Mouse (Mus musculus) liver, embryonic 14.5 days (tissue): ENCODE data around the gene C9orf72. TPM values are rescaled to one million over a fixed set of nuclear protein-coding genes. Genes with fewer than 3 reads are reported as not detected.
A peak's percentile ranks its signal among the peaks of the same experiment; 100 is the strongest.

Experiments
- ATAC-seq: fragments of 200-750 bp; cut with Nextera tagmentation; 2 replicates; pipeline ENCODE4 v1.8.0; 2017; ENCODE audit warnings: moderate number of reproducible peaks, mild to moderate bottlenecking, moderate library complexity; ENCODE audit not compliant: insufficient read depth
- DNase-seq, 3 experiments: peaks; one replicate each; pipeline ENCODE4 v3.0.0-alpha.2; 2012 to 2013; ENCODE audit warnings: low read depth in 3 of 3, low spot score in 3 of 3
- H3K27ac ChIP-seq: fragments of 300-500 bp; sonication (generic); 2 replicates; pipeline ENCODE4 v1.5.1; 2014; ENCODE audit warnings: moderate library complexity, mild to moderate bottlenecking, control low read depth, inconsistent platforms
- H3K27me3 ChIP-seq: fragments of 300-500 bp; sonication (generic); 2 replicates; pipeline ENCODE4 v1.6.1; 2014; ENCODE audit warnings: mild to moderate bottlenecking, low read length, moderate library complexity; ENCODE audit not compliant: control insufficient read depth, insufficient read depth
- H3K36me3 ChIP-seq: fragments of 300-500 bp; sonication (generic); replicated peaks from 2 replicates; pipeline ENCODE4 v1.6.1; 2014; ENCODE audit warnings: low read depth; ENCODE audit not compliant: control insufficient read depth, insufficient read depth
- H3K4me1 ChIP-seq, 2 experiments: fragments of 200-500 bp in 1 of 2; fragments of 300-500 bp in 1 of 2; sonication (generic) in 1 of 2; replicated peaks; 2 replicates each; pipeline ENCODE4 v1.6.1; 2012 to 2014; ENCODE audit warnings: antibody characterized with exemption in 1 of 2, inconsistent platforms in 1 of 2, low read length in 1 of 2; ENCODE audit not compliant: control insufficient read depth in 2 of 2, insufficient read depth in 2 of 2
- H3K4me2 ChIP-seq: fragments of 300-500 bp; sonication (generic); 2 replicates; pipeline ENCODE4 v1.6.1; 2014; ENCODE audit warnings: low read depth, mild to moderate bottlenecking, control low read depth, moderate library complexity
- H3K4me3 ChIP-seq, 2 experiments: fragments of 200-500 bp in 1 of 2; fragments of 300-500 bp in 1 of 2; sonication (generic) in 1 of 2; 2 replicates each; pipeline ENCODE4 v1.5.1; 2012 to 2014; ENCODE audit warnings: low read depth in 2 of 2, low read length in 2 of 2, mild to moderate bottlenecking in 2 of 2, control low read depth in 1 of 2, inconsistent platforms in 1 of 2, moderate library complexity in 1 of 2; ENCODE audit not compliant: insufficient read depth in 1 of 2
- H3K9ac ChIP-seq: fragments of 300-500 bp; sonication (generic); replicated peaks from 2 replicates; pipeline ENCODE4 v1.6.1; 2014; ENCODE audit warnings: mild to moderate bottlenecking, control low read depth, moderate library complexity
- H3K9me3 ChIP-seq: fragments of 300-500 bp; sonication (generic); 2 replicates; pipeline ENCODE4 v1.6.1; 2016; ENCODE audit warnings: low read length, mixed read lengths; ENCODE audit not compliant: control insufficient read depth
- CTCF ChIP-seq: IDR thresholded peaks from 2 replicates; pipeline ENCODE4 v1.5.1; 2016; ENCODE audit warnings: antibody characterized with exemption, low read depth, control low read depth
- EP300 ChIP-seq: IDR thresholded peaks from 2 replicates; pipeline ENCODE4 v1.6.1; 2016; ENCODE audit warnings: antibody characterized with exemption, low read depth
- WGBS: fragments of 180-500 bp; shearing (Covaris S2); extraction: QIAGEN DNeasy Blood & Tissue Kit; methylation state at CpG from one replicate; pipeline ENCODE4 v1.1.7; 2014; ENCODE audit not compliant: insufficient replicate concordance; 5-methylcytosine and 5-hydroxymethylcytosine counted together
- polyA plus RNA-seq, 2 experiments: library from polyadenylated mRNA; depleted of rRNA in 1 of 2; stranded (reverse) in 1 of 2; unstranded in 1 of 2; fragments of >200 nt; fragmentation: Nextera tagmentation in 1 of 2; extraction: Ambion mirVana in 1 of 2; gene quantifications; 2 replicates each; pipeline versions ENCODE4 v1.2.1 to v1.2.3; 2012 to 2014

The C9orf72 gene
- polyA plus RNA-seq, 2 experiments: 3.0 TPM

- DNase-seq (no peak), ATAC-seq (no peak)
- no peak overlapping the region for H3K27ac ChIP-seq
- no peaks in the 10 kb centered on the region for H3K9me3 ChIP-seq
- H3K4me2 ChIP-seq: no peak overlapping the region
- WGBS: 51% methylated on average over 2 of the region's 2 CpGs
- H3K4me3 ChIP-seq: no peak overlapping the region
- peaks cover 0 to 5% of the 10 kb centered on the region in 2 experiments; a peak in 2 of 4 replicates for H3K4me1 ChIP-seq
- TF ChIP-seq EP300 (no peak), CTCF (no peak)
- H3K36me3 ChIP-seq: no peaks in the 10 kb centered on the region
- no peak overlapping the region for H3K9ac ChIP-seq
- no peaks in the 10 kb centered on the region for H3K27me3 ChIP-seq
Observed at GRCm38 (mm10) chr4:35236313-35236712, 10.3 kb upstream of the C9orf72 start.

- ATAC-seq: no peak
Observed at GRCm38 (mm10) chr4:35228260-35228659, 2.3 kb upstream of the C9orf72 start.

DNA sequence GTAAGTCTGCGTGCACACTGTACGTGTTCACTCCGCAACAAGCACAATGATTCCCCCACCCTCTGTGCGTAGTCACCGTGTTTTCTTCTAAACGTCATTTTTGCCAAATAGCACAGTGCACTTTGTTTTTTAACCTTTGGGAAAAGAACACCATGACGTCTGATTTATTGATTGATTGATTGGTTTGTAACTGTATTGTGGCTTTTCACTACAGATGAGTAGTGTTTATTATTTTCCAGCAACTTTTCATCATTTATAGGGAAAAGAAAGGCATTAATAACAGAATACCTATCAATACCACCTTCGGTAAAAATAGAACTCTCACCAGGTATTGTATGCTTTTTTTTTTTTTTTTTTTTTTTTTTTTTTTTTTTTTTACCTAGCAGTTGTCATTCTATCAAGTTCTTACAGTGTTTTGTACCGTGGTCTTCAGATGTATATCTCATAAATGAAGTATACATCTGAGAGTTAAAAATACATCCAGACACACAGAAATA, 569 bp upstream of the C9orf72 start:
- 5% methylated on average over 9 of the region's 9 CpGs for WGBS
- ATAC-seq: peak; percentile 35
- peak overlapping the region; percentile 52 for H3K27ac ChIP-seq

More at GRCm38 (mm10) chr4:35228260-35228659, 2.3 kb upstream of the C9orf72 start:
- H3K9me3 ChIP-seq: no peaks in the 10 kb centered on the region
- peaks cover 3 to 5% of the 10 kb centered on the region in 2 experiments; a peak in 2 of 4 replicates for H3K4me1 ChIP-seq
- WGBS: 32% methylated on average over 4 of the region's 4 CpGs
- no peaks in the 10 kb centered on the region for H3K36me3 ChIP-seq
- TF ChIP-seq CTCF (no peak), EP300 (no peak)
- H3K4me3 ChIP-seq: no peak overlapping the region
- DNase-seq: no peak
- H3K27me3 ChIP-seq: no peaks in the 10 kb centered on the region
- no peak overlapping the region for H3K27ac ChIP-seq
- no peak overlapping the region for H3K9ac ChIP-seq
- no peak overlapping the region for H3K4me2 ChIP-seq

DNA sequence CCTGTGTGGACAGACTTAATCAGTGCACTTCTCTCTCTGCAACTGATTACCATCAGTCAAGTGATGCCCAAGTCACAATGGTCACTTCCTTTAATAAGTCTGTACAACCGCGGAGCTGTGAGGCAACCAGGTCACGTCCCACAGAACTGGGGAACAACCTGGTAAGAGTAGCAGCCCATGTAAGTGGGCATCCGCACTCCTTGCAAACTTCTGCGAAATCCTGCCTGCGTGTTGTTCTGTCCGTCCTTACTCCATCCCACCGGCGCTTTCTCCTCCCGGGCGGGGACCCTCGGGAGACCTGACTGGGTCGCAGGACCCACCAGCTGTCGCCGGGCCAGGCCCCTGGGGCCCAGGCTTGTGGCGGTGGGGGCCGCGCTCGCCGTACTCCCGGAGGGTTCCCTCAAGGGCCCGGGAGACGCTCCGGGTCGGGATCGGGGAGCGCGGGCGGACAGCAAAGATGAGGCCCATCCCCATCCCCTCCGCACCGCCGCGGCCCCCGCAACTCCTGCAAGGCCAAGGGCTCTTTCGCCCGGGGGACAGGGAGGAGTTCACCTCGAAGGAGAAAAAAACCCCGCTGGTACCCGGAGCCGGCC, 738 bp downstream of the C9orf72 start:
- ATAC-seq: peak; percentile 19
- peaks cover 9 to 10% of the 10 kb centered on the region in 2 experiments for H3K4me1 ChIP-seq
- H3K36me3 ChIP-seq: no peaks in the 10 kb centered on the region
- under 1% methylated on average over 36 of the region's 40 CpGs for WGBS
- no peak for TF ChIP-seq EP300
- no peak for TF ChIP-seq CTCF
- no peaks in the 10 kb centered on the region for H3K27me3 ChIP-seq
- peak overlapping the region; percentile 77 for H3K4me2 ChIP-seq
- peak overlapping the region; percentile 69 for H3K9ac ChIP-seq
- H3K27ac ChIP-seq: no peak overlapping the region
- H3K9me3 ChIP-seq: no peaks in the 10 kb centered on the region
- peak overlapping the region; percentile 69 to 71 for H3K4me3 ChIP-seq
- DNase-seq: peak in 1 of 3 experiments; percentile 27

More for the DNA sequence above, 569 bp upstream of the C9orf72 start:
- peak overlapping the region; percentile 71 to 98 for H3K4me3 ChIP-seq
- H3K36me3 ChIP-seq: no peaks in the 10 kb centered on the region
- peak overlapping the region; percentile 74 for H3K9ac ChIP-seq
- TF ChIP-seq CTCF: no peak
- no peak for TF ChIP-seq EP300
- H3K4me1 ChIP-seq: peaks cover 3 to 5% of the 10 kb centered on the region in 2 experiments; a peak in 2 of 4 replicates
- no peaks in the 10 kb centered on the region for H3K27me3 ChIP-seq
- H3K9me3 ChIP-seq: no peaks in the 10 kb centered on the region
- H3K4me2 ChIP-seq: peak overlapping the region; percentile 77
- no peak for DNase-seq

DNA sequence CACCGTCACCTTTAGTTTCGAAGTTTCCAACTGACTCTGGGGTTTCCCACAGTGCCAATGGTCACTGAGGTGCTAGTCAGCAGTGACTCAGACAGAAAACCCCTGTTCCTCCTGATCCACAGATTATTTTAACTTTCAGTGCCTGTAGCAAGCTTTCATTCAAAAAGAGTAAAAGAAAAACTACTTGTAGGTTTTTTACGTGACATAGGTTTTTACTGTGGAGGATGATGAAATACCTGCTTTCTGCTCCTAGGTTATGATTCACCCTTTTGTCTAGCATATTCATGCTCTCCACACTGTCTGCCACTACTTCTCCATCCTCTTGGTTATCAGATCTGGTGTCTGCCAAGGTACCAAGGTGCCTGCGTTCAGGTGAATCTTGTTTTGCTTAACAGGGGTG, 1.9 kb downstream of the C9orf72 start:
- H3K4me2 ChIP-seq: no peak overlapping the region
- H3K9ac ChIP-seq: no peak overlapping the region
- no peaks in the 10 kb centered on the region for H3K27me3 ChIP-seq
- H3K27ac ChIP-seq: no peak overlapping the region
- no peaks in the 10 kb centered on the region for H3K9me3 ChIP-seq
- no peak overlapping the region for H3K4me3 ChIP-seq
- TF ChIP-seq EP300 (no peak), CTCF (no peak)
- DNase-seq (no peak), ATAC-seq (no peak)
- WGBS: 77% methylated on average over 4 of the region's 4 CpGs
- no peaks in the 10 kb centered on the region for H3K36me3 ChIP-seq
- H3K4me1 ChIP-seq: peaks cover 11 to 16% of the 10 kb centered on the region in 2 experiments
